Mouse (Mus musculus) adrenal gland, postnatal 14 days (tissue): ENCODE results near the gene Rpl35a. TPM values are rescaled to one million over a fixed set of nuclear protein-coding genes. Genes with fewer than 3 reads are reported as not detected.

Experiments
- microRNA-seq, 2 experiments: library from miRNA; unstranded; fragments of <30 nt; microRNA quantifications; one replicate each; pipeline ENCODE4 v1.2.0; 2021
- total RNA-seq: library from RNA; stranded (reverse); gene quantifications from 2 replicates; pipeline ENCODE4 v1.2.3, GENCODE M21; 2021

The Rpl35a gene
- total RNA-seq, 1 experiment from 2014 or later: 526 TPM

Small RNA genes lying within 50 kb of the gene (microRNA-seq; reads per million reads assigned to microRNA genes)
- gene Gm22231: 0 reads per million in 2 experiments
- 4.7 to 7.2 reads per million in 2 experiments for gene Mir1947

Other genes starting within 250 kb of the Rpl35a start
- not detected in 2 replicates for gene Smbd1, start 246.0 kb upstream of the Rpl35a start, total RNA-seq
- 99.8 and 104 TPM in 2 replicates for gene Fyttd1, start 179.0 kb upstream of the Rpl35a start, total RNA-seq
- gene Rubcn, start 178.7 kb upstream of the Rpl35a start, total RNA-seq: 27.9 and 32.7 TPM in 2 replicates
- gene Lrch3, start 142.4 kb upstream of the Rpl35a start, total RNA-seq: 32.6 and 36.3 TPM in 2 replicates
- gene Iqcg, start 235 bp upstream of the Rpl35a start, total RNA-seq: 1.1 and 2.3 TPM in 2 replicates
- 8.4 and 11.0 TPM in 2 replicates for gene Lmln, start 6.1 kb downstream of the Rpl35a start, total RNA-seq
- 46.1 and 59.0 TPM in 2 replicates for gene Osbpl11, start 128.6 kb downstream of the Rpl35a start, total RNA-seq
- 46.9 and 54.0 TPM in 2 replicates for gene Snx4, start 195.0 kb downstream of the Rpl35a start, total RNA-seq